Mouse (Mus musculus): ENCODE measurements around the gene Col4a3.
A peak's percentile ranks its signal among the peaks of the same experiment; 100 is the strongest.

Gene Col4a3

DNA sequence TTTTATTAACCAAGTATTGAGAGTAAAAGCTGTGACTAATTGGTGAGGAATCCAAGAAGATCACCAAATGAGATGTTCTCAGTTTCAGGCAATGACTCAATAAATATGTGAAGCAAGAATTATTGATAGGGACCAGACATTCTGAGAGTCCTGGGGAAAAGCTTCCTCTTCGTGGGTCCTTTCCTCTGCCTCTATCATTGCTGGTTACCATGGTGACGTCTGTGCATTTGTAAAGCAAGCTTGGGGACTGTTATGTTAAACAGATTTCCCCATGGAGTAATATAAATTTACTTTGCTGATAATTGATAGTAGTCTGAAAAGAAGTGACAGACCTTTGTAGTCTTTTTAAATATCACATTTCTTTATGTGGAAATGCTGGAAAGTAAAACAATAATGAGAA lies 76.8 kb downstream of the Col4a3 start:
- DNase-seq (ENCODE audit: low read depth, low spot score), result peak; percentile 3

DNA sequence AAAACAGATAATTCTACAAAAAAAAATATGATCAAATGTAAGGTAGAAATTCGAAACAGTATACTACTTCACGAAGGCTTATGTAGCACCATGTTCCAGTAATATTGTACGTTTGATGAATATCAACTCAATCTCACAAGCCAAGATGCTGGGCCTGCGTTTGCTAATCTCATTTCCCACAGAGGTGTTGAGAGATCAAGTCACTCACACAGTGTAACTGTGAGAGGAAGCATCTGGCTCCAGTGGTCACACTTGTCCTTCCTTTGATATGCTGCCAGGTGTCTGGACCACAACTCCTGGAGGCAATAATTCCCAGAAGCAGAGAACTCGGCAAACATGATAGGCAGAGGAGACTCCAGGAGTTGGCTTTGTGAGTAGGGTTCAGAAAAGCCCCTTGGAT lies 99.6 kb downstream of the Col4a3 start:
- no peak for DNase-seq (ENCODE audit: low read depth, low spot score)

DNA sequence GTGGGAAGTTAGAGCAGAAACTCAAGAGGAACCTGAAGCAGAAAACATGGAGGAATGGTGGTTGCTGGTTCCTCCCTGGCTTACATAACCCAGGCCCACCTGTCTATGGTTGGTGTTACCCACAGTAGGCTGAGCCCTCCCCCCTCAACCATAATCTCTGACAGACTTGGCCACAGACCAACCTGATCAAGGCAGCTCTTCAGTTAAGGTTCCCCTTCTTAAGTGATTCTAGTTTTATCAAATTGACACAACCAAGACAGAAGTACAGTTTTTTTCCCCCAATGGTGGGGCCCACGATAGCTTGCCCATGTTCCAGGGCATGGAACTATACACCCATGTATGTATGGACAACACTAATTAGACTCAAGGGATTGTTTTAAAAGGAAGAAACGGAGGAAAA lies 100.1 kb downstream of the Col4a3 start:
- no peak for DNase-seq (ENCODE audit: low read depth, low spot score)

DNA sequence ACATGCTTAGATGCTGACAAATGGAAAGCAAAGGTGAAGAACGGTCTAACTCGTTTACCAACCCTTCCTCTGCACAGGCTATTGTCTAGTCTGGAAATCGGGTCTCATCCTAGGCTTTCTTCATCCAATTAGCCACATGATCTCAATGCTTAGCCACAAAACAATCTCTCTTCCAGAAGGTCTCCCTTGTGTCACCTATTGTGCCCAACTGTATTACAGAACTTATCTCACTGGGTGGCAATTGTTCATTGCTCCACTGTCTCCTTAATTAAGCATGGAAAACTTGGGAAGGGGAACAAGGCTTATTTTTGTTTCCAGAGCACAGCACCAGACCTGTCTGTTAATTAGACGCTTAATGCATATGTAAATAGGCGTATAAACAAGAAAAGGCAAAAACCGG lies 101.2 kb downstream of the Col4a3 start:
- no peak for DNase-seq (ENCODE audit: low read depth, low spot score)

DNA sequence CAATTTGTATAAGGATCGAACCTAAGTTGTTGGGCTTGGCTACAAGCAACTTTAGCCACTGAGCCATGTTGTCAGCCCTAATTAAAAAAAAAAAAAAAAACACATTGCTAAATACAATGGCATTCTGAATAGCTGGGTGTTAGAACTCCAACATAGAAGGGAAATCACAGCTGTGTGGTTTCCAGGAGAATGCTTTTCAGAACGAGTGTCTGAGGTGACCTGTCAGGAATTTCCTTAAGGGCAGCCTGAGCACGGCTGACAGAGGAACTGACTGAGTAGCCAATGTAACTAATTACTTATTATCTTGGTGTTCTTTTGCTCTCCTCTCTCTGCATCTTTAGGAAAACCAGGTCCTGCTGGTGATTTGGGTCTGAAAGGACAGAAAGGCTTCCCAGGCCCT lies 109.2 kb downstream of the Col4a3 start:
- DNase-seq (ENCODE audit: low read depth, low spot score), result no peak

DNA sequence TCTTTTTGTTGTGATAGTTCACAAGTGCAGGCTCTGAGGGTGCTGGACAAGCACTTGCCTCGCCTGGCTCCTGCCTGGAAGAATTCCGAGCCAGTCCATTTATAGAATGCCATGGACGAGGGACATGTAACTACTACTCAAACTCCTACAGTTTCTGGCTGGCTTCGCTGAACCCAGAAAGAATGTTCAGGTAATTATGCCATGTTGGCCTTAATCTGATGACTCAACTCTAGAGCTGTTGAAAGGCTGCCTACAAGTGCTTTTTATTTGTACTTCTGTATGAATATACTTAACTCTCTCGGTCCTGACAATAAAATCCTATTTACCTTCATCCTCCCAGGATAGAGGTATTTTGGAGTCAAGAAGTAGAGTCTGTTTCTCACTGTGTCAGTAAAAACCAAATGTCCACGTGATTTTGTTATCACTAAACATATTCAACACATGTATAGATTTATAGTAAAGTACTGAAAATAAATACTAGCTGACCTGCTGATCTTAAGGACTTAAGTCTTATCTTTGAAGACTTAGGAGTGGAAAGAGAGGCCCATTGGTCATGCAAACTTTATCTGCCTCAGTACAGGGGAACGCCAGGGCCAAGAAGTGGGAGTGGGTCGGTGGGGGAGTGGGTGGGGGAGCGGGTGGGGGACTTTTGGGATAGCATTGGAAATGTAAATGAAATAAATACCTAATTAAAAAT lies 131.2 kb downstream of the Col4a3 start:
- DNase-seq (ENCODE audit: low read depth, low spot score), result peak; percentile 29

DNA sequence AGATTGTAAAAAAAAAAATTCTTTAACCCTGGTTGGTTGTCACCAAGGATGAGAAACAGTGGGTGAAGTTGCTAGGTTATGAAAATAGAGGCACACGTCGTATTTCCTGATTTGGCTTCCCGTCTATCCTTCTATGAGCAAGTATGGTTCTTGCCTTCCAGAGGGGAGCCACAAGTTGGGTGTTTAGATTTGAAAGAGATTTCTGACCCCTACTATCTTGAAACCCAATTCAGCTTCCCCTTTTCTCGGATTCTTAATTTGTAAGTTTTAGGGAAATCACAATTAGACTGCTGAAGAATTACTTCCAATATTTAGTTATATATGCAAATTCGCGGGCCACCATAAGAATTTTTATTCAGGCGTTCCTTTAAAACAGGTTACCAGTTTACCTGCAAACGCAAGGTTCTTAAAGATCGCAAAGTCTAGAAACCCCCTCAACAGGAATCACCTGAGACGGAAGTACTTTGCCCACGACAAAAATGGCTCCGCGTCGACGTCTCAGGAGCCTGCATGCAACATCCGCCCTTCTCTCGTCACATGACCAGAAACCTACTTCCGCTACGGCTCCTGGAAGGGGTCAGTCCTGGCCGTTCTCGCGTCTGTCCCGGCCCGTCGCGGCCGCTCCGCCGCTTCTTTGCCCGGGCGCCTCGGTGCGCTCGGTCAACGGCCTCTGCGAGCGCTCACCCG lies 137.8 kb downstream of the Col4a3 start, which contains the start of gene Mff:
TSS of gene Mff (plus strand) at position 552 of the 687 bp plus-strand sequence.
- peak; percentile 99 for DNase-seq (ENCODE audit: low read depth, low spot score)

DNA sequence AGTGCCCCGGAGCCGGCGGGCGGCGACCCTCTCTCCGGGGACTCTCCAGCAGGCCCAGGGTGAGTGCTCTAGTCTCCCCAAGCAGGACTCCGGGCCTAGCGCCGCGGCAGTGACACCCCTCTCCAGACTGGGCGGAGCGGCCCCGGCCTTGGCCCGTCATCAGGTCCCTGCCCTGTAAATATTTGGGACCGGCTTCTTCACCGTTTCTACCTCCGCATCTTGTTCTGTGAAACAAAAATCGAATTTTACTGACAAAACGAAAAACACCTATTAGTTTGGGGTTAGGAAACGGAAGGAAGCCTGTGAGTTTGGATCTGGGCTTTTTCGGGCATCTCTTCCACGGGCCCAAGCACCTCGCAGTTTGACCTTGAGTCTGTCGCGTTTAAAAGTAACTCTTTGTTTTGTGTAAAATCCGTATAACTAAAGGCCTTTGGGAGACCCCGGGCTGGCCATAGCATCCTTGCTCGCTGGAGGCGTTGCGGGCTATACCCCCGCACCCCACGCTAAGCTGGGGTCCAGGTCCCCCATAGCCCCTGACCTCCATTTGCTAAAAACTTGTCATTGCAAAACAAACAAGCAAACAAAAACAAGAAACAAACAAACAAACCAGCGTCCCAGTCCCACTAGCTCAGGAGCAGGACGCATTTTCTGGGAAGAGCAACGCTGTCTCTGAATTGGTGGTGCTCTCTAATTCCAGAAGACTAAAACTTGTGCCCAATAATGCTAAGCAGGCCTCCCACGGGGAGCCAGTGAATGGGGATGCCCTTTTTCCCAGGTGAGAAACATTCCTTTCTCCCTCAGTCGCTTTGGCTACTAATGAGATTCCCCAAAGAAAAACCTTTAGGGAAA lies 138.5 kb downstream of the Col4a3 start:
- no peak for DNase-seq (ENCODE audit: low read depth, low spot score)

DNA sequence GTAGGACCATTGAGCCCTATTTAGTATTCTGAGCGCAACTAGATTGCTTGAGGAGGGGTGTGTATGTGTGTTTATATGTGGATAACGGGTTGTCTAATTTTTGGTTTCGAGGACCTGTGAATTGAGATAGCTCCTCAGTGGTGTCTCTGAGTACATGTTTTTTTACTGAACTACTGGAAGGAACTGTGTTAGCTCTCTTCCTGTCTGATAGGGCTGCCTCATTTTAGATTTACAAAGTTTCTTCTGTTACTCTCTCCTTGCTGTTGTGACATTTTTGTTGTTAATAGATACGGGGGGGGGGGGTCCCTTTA lies 139.1 kb downstream of the Col4a3 start:
- no peak for DNase-seq (ENCODE audit: low read depth, low spot score)

DNA sequence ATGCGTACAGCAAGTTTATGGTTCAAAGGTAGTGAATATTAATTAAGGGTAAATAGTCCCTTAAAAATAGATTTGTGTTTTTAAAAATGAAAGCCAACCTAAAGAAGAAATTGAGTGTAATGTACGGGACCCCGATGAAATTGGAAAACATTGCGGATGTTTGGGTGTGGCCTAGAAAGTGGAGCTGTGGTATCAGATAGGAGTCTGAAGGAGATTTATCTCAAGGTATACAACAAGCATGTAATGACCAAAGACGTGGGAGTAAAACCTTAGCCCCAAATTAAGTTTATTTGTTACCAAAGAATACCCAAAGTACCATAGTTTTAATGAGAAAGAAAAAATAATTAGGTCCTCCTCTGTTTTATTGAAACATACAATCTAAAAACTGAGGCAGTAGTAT lies 139.8 kb downstream of the Col4a3 start:
- DNase-seq (ENCODE audit: low read depth, low spot score), result no peak

DNA sequence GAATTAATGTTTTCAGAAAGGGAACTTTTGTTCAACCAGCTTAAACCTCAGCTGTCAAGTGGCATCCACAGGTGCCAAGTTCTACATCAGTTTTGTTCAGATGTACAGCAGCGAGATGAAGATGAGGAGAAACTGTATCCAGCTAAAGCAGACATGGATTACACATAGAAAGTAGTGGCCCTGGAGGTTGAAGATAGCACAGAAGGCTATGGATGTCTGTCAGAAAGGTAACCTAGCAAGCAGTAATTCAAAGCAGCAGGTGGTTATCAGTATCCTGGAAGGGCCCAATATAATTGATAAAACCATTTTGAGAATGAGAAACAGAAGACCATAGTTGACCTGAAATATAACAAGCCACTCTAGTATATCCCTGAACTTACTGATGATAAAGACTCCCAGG lies 146.6 kb downstream of the Col4a3 start:
- no peak for DNase-seq (ENCODE audit: low read depth, low spot score)

DNA sequence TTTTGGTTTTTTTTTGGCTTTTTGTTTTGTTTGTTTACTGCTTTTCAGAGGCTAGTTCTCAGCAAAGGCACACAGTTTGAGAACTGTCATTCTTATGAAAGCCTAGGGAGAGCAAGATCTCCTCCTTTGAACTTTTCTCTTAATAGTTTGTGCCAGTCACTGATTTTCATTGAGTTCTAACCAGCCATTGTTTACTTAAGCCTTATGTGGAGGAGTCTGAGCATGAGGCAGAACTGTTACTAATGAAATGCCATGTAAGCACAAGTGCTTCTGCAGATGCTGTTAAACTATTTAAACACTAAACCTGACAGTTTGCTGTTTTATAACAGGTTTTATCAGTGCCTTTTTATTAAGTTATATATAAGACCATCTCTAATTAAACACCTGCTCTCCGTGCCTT lies 151.3 kb downstream of the Col4a3 start:
- no peak for DNase-seq (ENCODE audit: low read depth, low spot score)

DNA sequence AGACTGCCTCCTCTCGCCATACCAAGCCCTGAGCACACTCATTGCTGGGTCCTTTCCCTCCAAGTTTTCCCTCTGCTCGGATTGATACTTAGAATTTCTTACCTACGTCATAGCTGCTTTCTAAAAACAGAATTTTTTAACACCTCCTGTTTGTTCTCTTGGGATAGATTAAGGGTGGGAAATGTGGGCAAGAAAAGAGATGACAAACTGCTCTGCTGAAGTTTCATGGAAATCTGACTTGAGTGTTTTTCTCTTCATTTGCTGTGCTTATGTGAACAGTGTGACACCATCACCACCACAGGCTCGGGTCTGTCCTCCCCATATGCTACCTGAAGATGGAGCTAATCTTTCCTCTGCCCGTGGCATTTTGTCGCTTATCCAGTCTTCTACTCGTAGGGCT lies 154.8 kb downstream of the Col4a3 start:
- peak; percentile 47 for DNase-seq (ENCODE audit: low read depth, low spot score)

DNA sequence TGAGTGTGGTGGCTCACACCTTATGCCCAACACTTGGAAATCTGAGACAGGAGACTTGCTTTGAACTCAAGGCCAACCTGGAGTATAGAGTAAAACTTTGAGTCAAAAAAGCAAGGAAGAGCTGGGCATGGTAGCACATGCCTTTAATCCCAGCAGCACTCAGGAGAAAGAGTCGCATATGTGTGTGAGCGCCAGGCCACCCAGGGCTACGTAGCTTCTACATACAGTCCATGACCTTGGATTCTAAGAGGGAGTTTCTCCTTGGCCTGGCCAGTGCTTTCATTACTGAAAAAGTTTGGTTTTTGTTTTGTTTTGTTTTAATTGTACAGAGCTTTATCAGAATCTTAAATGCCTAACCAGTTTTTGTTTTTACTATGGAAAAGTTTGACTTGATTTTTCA lies 157.2 kb downstream of the Col4a3 start:
- DNase-seq (ENCODE audit: low read depth, low spot score), result no peak

DNA sequence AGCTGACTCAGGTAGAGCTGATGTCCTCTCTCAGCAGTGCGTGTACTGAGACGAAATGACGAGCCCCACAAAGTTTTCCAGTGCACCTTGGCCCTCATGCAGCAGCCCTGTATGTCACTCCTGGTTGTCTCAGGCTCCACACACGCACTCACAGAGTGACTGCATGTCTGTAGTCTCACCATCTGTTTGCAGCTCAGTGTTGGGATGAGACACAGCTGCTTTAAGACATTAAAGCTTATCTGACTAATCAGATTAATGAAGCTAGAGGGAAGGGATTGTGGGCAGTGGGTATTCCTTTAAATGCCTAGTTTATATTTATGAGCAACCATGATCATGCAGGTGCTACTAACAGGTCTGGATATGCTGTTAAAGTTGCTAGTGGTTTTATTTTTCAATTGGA lies 159.7 kb downstream of the Col4a3 start:
- DNase-seq (ENCODE audit: low read depth, low spot score), result no peak

DNA sequence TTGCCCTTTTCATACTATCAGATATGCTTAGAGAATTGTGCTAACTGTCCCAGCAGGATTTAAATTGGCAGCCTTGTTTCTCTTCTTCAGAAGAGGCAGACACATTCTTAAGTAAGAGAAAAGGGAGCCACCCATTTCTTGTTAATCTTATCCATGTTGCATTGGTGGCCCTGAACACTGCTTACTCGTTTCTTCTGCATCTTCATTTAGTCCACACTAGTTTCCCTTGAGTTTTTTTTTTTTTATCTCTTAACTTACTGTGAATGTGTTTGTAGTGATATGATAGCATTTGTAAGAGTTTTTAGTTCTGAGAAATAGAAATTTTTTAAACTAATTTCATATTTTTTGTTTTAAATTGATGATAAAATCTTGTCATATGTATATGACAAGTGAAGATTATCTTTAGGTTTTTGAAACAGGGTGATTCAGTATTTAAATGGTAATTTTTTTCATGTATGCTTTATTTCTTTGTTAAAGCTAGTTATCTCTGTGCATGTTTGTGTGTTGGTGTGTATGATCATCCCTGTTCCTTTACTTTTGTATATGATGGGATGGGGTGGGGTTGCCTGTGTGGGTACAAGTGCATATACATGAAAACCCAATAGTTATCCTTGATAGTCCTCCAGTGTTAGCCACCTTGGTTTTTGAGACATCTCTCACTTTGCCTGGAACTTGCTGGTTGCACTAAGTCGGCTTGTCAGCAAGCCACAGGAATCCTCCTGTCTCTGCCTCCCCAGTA lies 161.2 kb downstream of the Col4a3 start:
- no peak for DNase-seq (ENCODE audit: low read depth, low spot score)

DNA sequence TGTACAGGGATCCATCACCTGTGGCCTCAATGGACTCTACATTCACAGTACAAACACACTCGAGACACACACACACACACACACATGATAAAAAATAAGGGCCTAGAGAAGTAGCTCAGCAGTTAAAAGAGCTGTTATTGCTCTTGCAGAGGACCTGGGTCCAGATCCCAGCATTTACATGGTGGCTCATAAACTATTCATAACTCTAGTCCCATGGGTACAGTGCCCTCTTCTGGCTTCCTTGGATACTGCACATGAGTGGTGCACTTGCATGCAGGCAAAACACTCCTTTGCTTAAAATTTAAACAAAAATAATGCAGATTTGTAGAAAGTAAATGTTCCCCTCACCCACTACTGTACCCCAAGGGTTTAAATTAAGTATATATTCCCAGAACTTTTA lies 172.8 kb downstream of the Col4a3 start:
- no peak for DNase-seq (ENCODE audit: low read depth, low spot score)

DNA sequence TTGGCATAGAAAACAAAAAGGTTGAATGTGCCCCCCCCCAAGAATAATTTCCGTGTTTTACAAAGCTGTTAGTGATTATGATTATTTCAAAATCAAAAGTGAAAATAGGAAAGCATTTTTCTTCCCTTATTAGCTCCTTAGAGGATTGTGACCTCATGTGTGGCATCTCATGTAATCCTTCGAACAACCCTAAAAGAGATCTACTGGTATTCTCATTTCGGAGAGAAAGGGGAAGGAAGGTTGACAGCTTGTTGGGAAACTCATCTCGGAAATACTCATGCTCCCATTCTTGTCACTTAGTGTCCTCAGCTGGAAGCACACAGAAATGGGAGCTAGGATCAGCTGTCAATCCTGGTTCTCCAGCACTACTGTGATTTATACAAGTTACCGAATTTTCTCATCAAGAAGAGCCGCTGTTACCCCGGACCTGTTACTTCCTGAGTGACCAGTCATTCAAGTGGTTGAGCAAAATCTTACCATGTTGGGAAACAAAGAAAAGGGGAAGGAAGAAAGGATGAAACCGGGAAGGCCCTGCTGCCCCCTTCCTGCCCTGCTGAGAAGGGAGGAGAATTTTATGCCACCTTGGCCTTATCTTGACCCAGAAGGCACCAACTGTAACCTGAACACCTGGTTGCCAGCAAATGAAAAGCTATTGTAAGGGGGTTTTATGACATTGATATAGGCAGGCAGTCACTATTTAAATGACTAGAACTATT lies 174.9 kb downstream of the Col4a3 start:
- DNase-seq (ENCODE audit: low read depth, low spot score), result no peak

DNA sequence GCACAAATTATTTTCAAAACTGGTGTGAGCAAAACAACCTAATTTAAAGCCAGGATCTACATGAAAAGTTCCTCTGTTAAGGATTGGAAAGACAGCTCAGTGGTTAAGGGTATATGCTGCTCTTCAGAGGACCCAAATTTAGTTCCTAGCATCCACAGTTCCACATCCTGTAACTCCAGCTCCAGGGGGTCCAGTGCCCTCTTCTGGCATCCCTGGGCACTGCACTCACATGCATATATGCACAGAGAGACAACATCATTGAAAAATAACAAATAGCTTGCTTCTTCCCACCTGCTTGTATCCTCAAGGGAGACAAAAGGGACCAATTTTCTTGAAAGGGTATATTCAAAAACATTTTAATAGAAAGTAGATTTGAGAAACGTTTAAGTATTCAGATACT lies 175.6 kb downstream of the Col4a3 start:
- DNase-seq (ENCODE audit: low read depth, low spot score), result no peak

DNA sequence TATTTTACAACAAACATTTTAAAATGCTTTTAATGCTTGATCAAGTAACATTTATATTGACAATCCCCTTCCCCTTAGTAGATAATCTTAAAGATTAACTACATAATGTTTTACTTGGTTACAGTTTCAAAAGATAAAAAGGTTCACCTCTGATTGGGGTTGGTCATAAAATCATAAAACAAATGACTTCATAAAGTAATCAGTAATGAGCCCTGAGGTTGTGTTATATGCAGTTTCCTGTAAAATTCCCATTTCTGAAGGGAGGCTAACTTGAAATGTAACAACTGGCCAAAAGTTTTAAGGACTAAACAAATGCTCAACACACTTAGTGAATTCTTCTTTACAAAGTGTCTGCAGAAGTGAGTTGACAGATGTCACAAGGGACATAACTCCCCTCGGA lies 179.5 kb downstream of the Col4a3 start:
- no peak for DNase-seq (ENCODE audit: low read depth, low spot score)

DNA sequence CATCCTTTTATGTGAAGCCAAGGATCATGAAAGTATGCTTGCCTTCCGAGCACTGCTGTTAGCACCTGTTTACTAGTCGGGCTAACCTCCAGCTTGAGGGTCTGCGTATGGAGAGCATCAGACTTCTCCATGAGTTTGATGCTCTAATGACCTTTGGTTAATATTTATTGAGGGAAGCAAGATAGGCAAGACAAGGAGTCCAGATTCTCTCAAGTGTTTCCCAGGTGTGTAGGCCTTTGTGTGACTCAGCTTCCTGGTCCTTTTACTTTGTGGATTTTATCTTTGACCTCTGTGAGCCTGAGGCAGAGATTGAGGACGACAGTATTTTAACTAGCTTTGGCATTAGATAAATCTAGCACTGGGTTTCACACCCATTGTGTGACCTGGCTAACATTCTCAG lies 179.9 kb downstream of the Col4a3 start:
- DNase-seq (ENCODE audit: low read depth, low spot score), result no peak
